Mouse (Mus musculus) lung, embryonic 15.5 days (tissue): ENCODE results near the gene Hat1. TPM values are rescaled to one million over a fixed set of nuclear protein-coding genes. Genes with fewer than 3 reads are reported as not detected.
"Not testable (repeated sequence)": the region's sequence is repeated elsewhere in the genome, so short reads cannot be mapped to it uniquely, and the experiment has no call there.

Experiments used
- ATAC-seq: fragments of 200-750 bp; cut with Nextera tagmentation; 2 replicates; pipeline ENCODE4 v1.8.0; 2017; ENCODE audit warnings: moderate number of reproducible peaks, borderline replicate concordance; ENCODE audit not compliant: low FRiP score, low TSS enrichment; ENCODE audit errors: extremely low read depth
- H3K27ac ChIP-seq: fragments of 300-500 bp; sonication (generic); 2 replicates; pipeline ENCODE4 v1.5.1; 2015; ENCODE audit warnings: moderate library complexity, mild to moderate bottlenecking, inconsistent platforms
- H3K27me3 ChIP-seq: fragments of 300-500 bp; sonication (generic); 2 replicates; pipeline ENCODE4 v1.6.1; 2015; ENCODE audit warnings: inconsistent platforms
- H3K36me3 ChIP-seq: fragments of 300-500 bp; sonication (generic); 2 replicates; pipeline ENCODE4 v1.6.1; 2015; ENCODE audit warnings: inconsistent platforms
- H3K4me1 ChIP-seq: fragments of 300-500 bp; sonication (generic); 2 replicates; pipeline ENCODE4 v1.6.1; 2015; ENCODE audit warnings: inconsistent platforms
- H3K4me2 ChIP-seq: fragments of 300-500 bp; sonication (generic); 2 replicates; pipeline ENCODE4 v1.6.1; 2015; ENCODE audit warnings: inconsistent platforms, mild to moderate bottlenecking, moderate library complexity
- H3K4me3 ChIP-seq: fragments of 300-500 bp; sonication (generic); 2 replicates; pipeline ENCODE4 v1.5.1; 2015; ENCODE audit warnings: mild to moderate bottlenecking, inconsistent platforms
- H3K9ac ChIP-seq: fragments of 300-500 bp; sonication (generic); 2 replicates; pipeline ENCODE4 v1.6.1; 2015; ENCODE audit warnings: inconsistent platforms
- H3K9me3 ChIP-seq: fragments of 300-500 bp; sonication (generic); 2 replicates; pipeline ENCODE4 v1.6.1; 2016; ENCODE audit warnings: inconsistent platforms
- WGBS: fragments of 180-500 bp; shearing (Covaris S2); methylation state at CpG from one replicate; pipeline ENCODE4 v1.1.7; 2015; 5-methylcytosine and 5-hydroxymethylcytosine counted together
- polyA plus RNA-seq: library from polyadenylated mRNA; unstranded; fragments of >200 nt; fragmentation: Nextera tagmentation; extraction: Ambion mirVana; gene quantifications from 2 replicates; pipeline ENCODE4 v1.2.1, GENCODE M21; 2015

The Hat1 gene
- polyA plus RNA-seq, 1 experiment from 2014 or later, result 150 TPM

DNA sequence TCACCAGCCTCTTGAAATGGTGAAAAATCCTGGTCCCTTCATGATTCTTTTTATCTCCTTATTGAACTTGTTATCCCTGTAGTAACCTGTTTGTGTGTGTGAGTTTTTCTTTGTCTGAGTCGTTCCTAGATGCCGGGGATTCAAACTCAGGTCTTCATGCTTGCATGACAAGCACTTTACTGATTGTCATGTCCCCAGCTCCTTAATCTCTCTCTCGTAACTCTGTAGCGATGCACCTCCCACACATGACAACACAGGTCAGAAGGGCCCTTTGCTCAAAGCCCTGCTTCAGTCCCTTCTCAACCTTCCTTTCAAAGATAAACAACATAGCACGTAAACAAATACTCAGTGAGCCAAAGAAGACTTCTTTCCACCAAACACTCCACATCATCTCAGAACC lies 30.4 kb upstream of the Hat1 start:
- Histone ChIP-seq H3K4me2 (no peak overlapping the region), H3K4me3 (no peak overlapping the region), H3K9ac (no peak overlapping the region), H3K27me3 (no peaks in the 10 kb centered on the region), H3K36me3 (no peaks in the 10 kb centered on the region), H3K27ac (no peak overlapping the region), H3K4me1 (no peaks in the 10 kb centered on the region), H3K9me3 (no peaks in the 10 kb centered on the region)
- 80% methylated on average over 5 of the region's 5 CpGs for WGBS
- ATAC-seq, result no peak

- no peak overlapping the region for H3K4me2 ChIP-seq
- H3K4me1 ChIP-seq, result no peaks in the 10 kb centered on the region
- H3K27me3 ChIP-seq, result no peaks in the 10 kb centered on the region
- 74% methylated on average over 1 of the region's 1 CpGs for WGBS
- H3K4me3 ChIP-seq, result no peak overlapping the region
- no peak overlapping the region for H3K27ac ChIP-seq
- no peak overlapping the region for H3K9ac ChIP-seq
- H3K9me3 ChIP-seq, result no peaks in the 10 kb centered on the region
- no peaks in the 10 kb centered on the region for H3K36me3 ChIP-seq
- no peak for ATAC-seq
These were observed 28.6 kb upstream of the Hat1 start for GRCm38 (mm10) chr2:71360192-71360591.

DNA sequence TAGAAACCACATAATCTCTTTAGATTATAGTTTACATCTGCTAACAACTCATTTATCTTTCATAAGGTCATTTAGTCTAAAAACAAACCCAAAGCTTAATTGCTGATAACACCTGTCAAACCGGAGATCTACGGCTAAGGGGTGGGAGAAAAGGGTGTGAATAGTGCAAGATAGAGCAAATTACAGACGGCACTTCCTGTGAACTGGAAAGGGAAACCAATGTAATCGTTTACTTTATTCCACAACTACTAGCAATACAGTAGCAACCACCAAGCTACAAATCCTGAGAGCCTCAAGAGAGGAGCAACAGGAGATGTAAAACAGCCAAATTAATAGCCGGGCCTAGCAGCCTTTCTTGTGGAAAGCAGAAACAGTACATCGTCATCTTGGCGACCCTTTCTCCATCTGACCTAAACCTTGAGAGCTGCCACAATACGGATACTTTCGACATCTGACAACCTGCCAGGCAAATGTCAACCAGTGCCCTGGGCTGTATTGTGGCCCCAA lies 22.1 kb upstream of the Hat1 start:
- Histone ChIP-seq H3K4me2 (peak overlapping the region; percentile 74), H3K27me3 (no peaks in the 10 kb centered on the region), H3K9ac (peak overlapping the region; percentile 80), H3K27ac (no peak overlapping the region), H3K9me3 (no peaks in the 10 kb centered on the region), H3K36me3 (no peaks in the 10 kb centered on the region), H3K4me3 (peak overlapping the region; percentile 92), H3K4me1 (peaks cover 4% of the 10 kb centered on the region; the same call in 1 of the 2 replicates)
- 6% methylated on average over 9 of the region's 9 CpGs for WGBS
- ATAC-seq, result no peak

- H3K36me3 ChIP-seq, result no peaks in the 10 kb centered on the region
- H3K4me1 ChIP-seq, result peaks cover 4% of the 10 kb centered on the region; the same call in 1 of the 2 replicates
- H3K27ac ChIP-seq, result peak within 1 kb of the TSS; percentile 78
- peak within 1 kb of the TSS; percentile 74 for H3K4me2 ChIP-seq
- peak; percentile 95 for ATAC-seq
- WGBS, result under 1% methylated on average over 56 of the region's 57 CpGs
- H3K4me3 ChIP-seq, result peak within 1 kb of the TSS; percentile 92
- no peaks in the 10 kb centered on the region for H3K9me3 ChIP-seq
- H3K27me3 ChIP-seq, result no peaks in the 10 kb centered on the region
- H3K9ac ChIP-seq, result peak within 1 kb of the TSS; percentile 80
These were observed 21.5 kb upstream of the Hat1 start, which contains the start of gene Slc25a12 for GRCm38 (mm10) chr2:71367125-71367880. Slc25a12 (minus strand) TSS chr2:71367749.

DNA sequence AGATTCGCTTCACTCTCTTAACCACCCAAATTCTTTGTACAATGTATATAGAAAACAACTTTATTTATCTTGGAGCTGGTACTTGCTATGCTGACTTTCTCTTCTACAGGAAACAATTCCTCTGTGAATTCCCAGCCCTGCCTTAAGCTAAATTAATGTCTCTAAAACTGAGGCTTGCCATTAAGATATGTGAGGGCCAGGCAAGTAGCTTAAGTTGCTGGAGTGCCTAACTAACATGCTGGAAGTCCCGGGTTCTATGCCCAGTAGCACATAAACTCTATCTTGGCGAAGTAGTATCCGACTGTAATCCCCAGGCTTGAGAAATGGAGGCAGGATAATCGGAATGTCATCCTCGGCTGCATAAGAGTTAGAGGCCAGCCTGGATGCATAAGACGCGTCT lies 20.7 kb upstream of the Hat1 start:
- H3K4me2 ChIP-seq, result peak overlapping the region; percentile 74
- H3K36me3 ChIP-seq, result no peaks in the 10 kb centered on the region
- H3K9ac ChIP-seq, result no peak overlapping the region; the same call in 1 of the 2 replicates
- peaks cover 4% of the 10 kb centered on the region; the same call in 1 of the 2 replicates for H3K4me1 ChIP-seq
- H3K9me3 ChIP-seq, result no peaks in the 10 kb centered on the region
- WGBS, result 34% methylated on average over 8 of the region's 8 CpGs
- no peak overlapping the region for H3K27ac ChIP-seq
- no peaks in the 10 kb centered on the region for H3K27me3 ChIP-seq
- peak overlapping the region; percentile 92 for H3K4me3 ChIP-seq
- no peak for ATAC-seq

DNA sequence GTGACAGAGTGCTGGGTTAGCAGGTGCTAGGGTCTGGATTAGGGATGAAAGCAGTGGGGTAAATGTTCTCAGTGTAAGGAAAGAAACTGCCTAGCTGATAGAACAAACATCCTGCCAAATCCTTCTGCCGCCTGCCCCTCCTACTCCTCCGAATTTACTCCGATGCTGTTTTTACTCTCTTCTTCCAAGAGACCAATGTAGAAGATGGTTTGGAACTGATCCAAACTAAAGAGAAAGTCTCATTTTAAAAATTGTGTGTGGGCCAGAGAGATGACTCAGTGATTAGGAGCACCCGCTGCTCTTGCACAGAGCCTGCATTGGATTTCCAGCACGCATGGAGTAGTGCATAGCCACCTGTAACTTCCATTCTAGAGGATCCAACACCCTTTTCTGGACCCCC lies 17.0 kb upstream of the Hat1 start:
- Histone ChIP-seq H3K4me3 (no peak overlapping the region), H3K9me3 (no peaks in the 10 kb centered on the region), H3K4me1 (peaks cover 4% of the 10 kb centered on the region; the same call in 1 of the 2 replicates), H3K27me3 (no peaks in the 10 kb centered on the region), H3K9ac (no peak overlapping the region), H3K36me3 (no peaks in the 10 kb centered on the region), H3K27ac (no peak overlapping the region), H3K4me2 (no peak overlapping the region)
- ATAC-seq, result no peak
- WGBS, result 60% methylated on average over 5 of the region's 5 CpGs

- H3K9me3 ChIP-seq, H3K4me1 ChIP-seq, H3K36me3 ChIP-seq, H3K4me2 ChIP-seq, H3K27ac ChIP-seq, H3K9ac ChIP-seq, H3K27me3 ChIP-seq, H3K4me3 ChIP-seq, ATAC-seq: not testable (repeated sequence)
- WGBS, result 85% methylated on average over 4 of the region's 4 CpGs
These were observed 16.5 kb upstream of the Hat1 start for GRCm38 (mm10) chr2:71372261-71372660.

GRCm38 (mm10) chr2:71374275-71375155 lies 14.2 kb upstream of the Hat1 start:
- no peak for ATAC-seq
- Histone ChIP-seq H3K4me3 (no peak overlapping the region), H3K9ac (no peak overlapping the region), H3K27ac (no peak overlapping the region), H3K36me3 (no peaks in the 10 kb centered on the region), H3K27me3 (no peaks in the 10 kb centered on the region), H3K4me1 (no peaks in the 10 kb centered on the region), H3K4me2 (no peak overlapping the region), H3K9me3 (no peaks in the 10 kb centered on the region)
- 61% methylated on average over 8 of the region's 8 CpGs for WGBS

- Histone ChIP-seq H3K9me3 (no peaks in the 10 kb centered on the region), H3K9ac (no peak overlapping the region), H3K4me3 (no peak overlapping the region), H3K36me3 (no peaks in the 10 kb centered on the region), H3K4me1 (no peaks in the 10 kb centered on the region), H3K4me2 (peak overlapping the region; percentile 41), H3K27me3 (no peaks in the 10 kb centered on the region), H3K27ac (no peak overlapping the region)
- ATAC-seq, result 0 out of 2 replicates have a peak, but pooled peaks have one; percentile 59
- WGBS, result 33% methylated on average over 11 of the region's 11 CpGs
These were observed 12.3 kb upstream of the Hat1 start for GRCm38 (mm10) chr2:71376433-71376906.

DNA sequence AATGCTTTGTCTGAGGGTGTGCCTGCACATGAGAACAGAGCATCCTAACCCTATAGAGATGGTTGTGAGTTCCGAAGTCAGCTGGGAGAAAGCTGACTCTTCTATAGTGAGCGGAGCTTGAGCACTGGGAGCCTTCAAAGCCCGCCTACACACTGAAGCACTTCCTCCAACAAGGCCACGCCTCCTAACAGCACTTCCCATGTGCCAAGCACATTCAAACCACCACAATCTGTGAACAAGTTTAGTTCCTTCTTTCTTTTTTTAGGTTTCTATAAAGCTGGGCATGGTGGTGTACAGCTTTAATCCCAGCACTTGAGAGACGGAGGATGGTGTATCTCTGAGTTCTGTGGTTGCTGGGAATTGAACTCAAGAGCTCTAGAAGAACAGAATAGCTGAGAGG lies 11.3 kb upstream of the Hat1 start:
- Histone ChIP-seq H3K4me1 (no peaks in the 10 kb centered on the region), H3K27ac (no peak overlapping the region), H3K36me3 (no peaks in the 10 kb centered on the region), H3K9ac (no peak overlapping the region), H3K9me3 (no peaks in the 10 kb centered on the region), H3K4me3 (no peak overlapping the region), H3K27me3 (no peaks in the 10 kb centered on the region), H3K4me2 (no peak overlapping the region)
- 80% methylated on average over 5 of the region's 5 CpGs for WGBS
- no peak for ATAC-seq

DNA sequence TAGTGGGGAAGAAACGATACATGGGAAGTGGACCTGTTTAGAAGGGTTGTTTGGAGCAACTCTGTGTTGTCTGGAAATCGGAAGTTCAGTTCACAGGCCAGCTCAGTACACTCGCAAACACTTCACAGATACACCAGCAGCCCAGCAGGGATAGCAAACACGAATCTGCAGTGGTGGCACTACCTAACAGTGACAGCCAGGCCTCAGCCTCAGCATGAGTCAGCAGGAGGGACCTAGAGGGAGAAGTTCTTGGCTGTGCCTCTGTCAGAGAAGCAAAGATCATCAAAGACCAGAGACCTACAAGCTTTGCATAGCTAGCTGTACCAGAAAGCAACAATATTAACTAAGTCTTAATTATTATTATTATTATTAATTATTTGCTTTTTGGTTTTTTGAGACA lies 6.8 kb upstream of the Hat1 start:
- Histone ChIP-seq H3K27ac (no peak overlapping the region), H3K9ac (no peak overlapping the region), H3K27me3 (no peaks in the 10 kb centered on the region), H3K4me3 (no peak overlapping the region), H3K4me2 (no peak overlapping the region), H3K4me1 (no peaks in the 10 kb centered on the region), H3K36me3 (no peaks in the 10 kb centered on the region), H3K9me3 (no peaks in the 10 kb centered on the region)
- no peak for ATAC-seq
- 59% methylated on average over 4 of the region's 4 CpGs for WGBS

- H3K4me1 ChIP-seq, result peaks cover 4% of the 10 kb centered on the region
- H3K4me2 ChIP-seq, result peak overlapping the region; percentile 38
- H3K9me3 ChIP-seq, result no peaks in the 10 kb centered on the region
- no peak overlapping the region for H3K27ac ChIP-seq
- ATAC-seq, result no peak
- no peak overlapping the region for H3K4me3 ChIP-seq
- H3K9ac ChIP-seq, result no peak overlapping the region
- no peaks in the 10 kb centered on the region for H3K27me3 ChIP-seq
- 30% methylated on average over 11 of the region's 11 CpGs for WGBS
- no peaks in the 10 kb centered on the region for H3K36me3 ChIP-seq
These were observed 4.9 kb upstream of the Hat1 start for GRCm38 (mm10) chr2:71383890-71384289.
